Mouse (Mus musculus) midbrain, postnatal 0 days (tissue): Measurements from ENCODE around the gene Plekhm3. TPM values are rescaled to one million over a fixed set of nuclear protein-coding genes. Genes with fewer than 3 reads are reported as not detected.

Experiments
- ATAC-seq: fragments of 200-750 bp; cut with Nextera tagmentation; 2 replicates; pipeline ENCODE4 v1.8.0; 2017; ENCODE audit warnings: moderate number of reproducible peaks, mild to moderate bottlenecking, moderate TSS enrichment, moderate library complexity; ENCODE audit not compliant: low FRiP score
- DNase-seq: peaks from one replicate; pipeline ENCODE4 v3.0.0-alpha.2; 2015; ENCODE audit warnings: low spot score
- H3K27ac ChIP-seq: fragments of 300-500 bp; sonication (generic); 2 replicates; pipeline ENCODE4 v1.5.1; 2014; ENCODE audit warnings: low read depth, mild to moderate bottlenecking, low read length, mixed read lengths
- H3K27me3 ChIP-seq: fragments of 300-500 bp; sonication (generic); 2 replicates; pipeline ENCODE4 v1.6.1; 2014; ENCODE audit warnings: low read length, control low read depth, mixed read lengths; ENCODE audit not compliant: insufficient read depth
- H3K36me3 ChIP-seq: fragments of 300-500 bp; sonication (generic); 2 replicates; pipeline ENCODE4 v1.6.1; 2014; ENCODE audit warnings: low read length, control low read depth, mixed read lengths; ENCODE audit not compliant: insufficient read depth
- H3K4me1 ChIP-seq: fragments of 300-500 bp; sonication (generic); 2 replicates; pipeline ENCODE4 v1.6.1; 2014; ENCODE audit warnings: mild to moderate bottlenecking, control low read depth, antibody characterized with exemption, low read length, mixed read lengths; ENCODE audit not compliant: insufficient read depth
- H3K4me2 ChIP-seq: fragments of 300-500 bp; sonication (generic); 2 replicates; pipeline ENCODE4 v1.6.1; 2014; ENCODE audit warnings: low read depth, mild to moderate bottlenecking, low read length, mixed read lengths; ENCODE audit not compliant: poor library complexity, severe bottlenecking
- H3K4me3 ChIP-seq: fragments of 300-500 bp; sonication (generic); 2 replicates; pipeline ENCODE4 v1.5.1; 2014; ENCODE audit warnings: low read depth, mild to moderate bottlenecking, low read length, moderate library complexity
- H3K9ac ChIP-seq: fragments of 300-500 bp; sonication (generic); replicated peaks from 2 replicates; pipeline ENCODE4 v1.6.1; 2014; ENCODE audit warnings: mild to moderate bottlenecking, low read length, moderate library complexity, mixed read lengths; ENCODE audit not compliant: poor library complexity, severe bottlenecking
- H3K9me3 ChIP-seq: fragments of 300-500 bp; sonication (generic); 2 replicates; pipeline ENCODE4 v1.6.1; 2016; ENCODE audit warnings: low read length, control low read depth
- CTCF ChIP-seq: IDR thresholded peaks from 2 replicates; pipeline ENCODE4 v1.5.1; 2016; ENCODE audit warnings: antibody characterized with exemption, mild to moderate bottlenecking
- WGBS: fragments of 180-500 bp; shearing (Covaris S2); extraction: QIAGEN DNeasy Blood & Tissue Kit; methylation state at CpG from one replicate; pipeline ENCODE4 v1.1.7; 2014; 5-methylcytosine and 5-hydroxymethylcytosine counted together
- polyA plus RNA-seq: library from polyadenylated mRNA; unstranded; fragments of >200 nt; fragmentation: Nextera tagmentation; extraction: Ambion mirVana; gene quantifications from 2 replicates; pipeline ENCODE4 v1.2.1, GENCODE M21; 2015
- total RNA-seq: library from RNA; depleted of rRNA; stranded (reverse); fragments of >200 nt; gene quantifications from 2 replicates; pipeline ENCODE4 v1.2.3, GENCODE M21; 2014

The Plekhm3 gene
- total and polyA plus RNA-seq, 2 experiments from 2014 or later, result 5.9 to 14.6 TPM

- Histone ChIP-seq H3K36me3 (no peaks in the 10 kb centered on the region), H3K4me1 (no peaks in the 10 kb centered on the region), H3K9me3 (no peaks in the 10 kb centered on the region), H3K9ac (no peak overlapping the region), H3K27me3 (no peaks in the 10 kb centered on the region), H3K27ac (no peak overlapping the region), H3K4me3 (no peak overlapping the region), H3K4me2 (no peak overlapping the region)
- DNase-seq (no peak), ATAC-seq (no peak)
- 70% methylated on average over 3 of the region's 3 CpGs for WGBS
- no peak for TF ChIP-seq CTCF
Measured at GRCm38 (mm10) chr1:64885328-64885727, 71.3 kb downstream of the Plekhm3 start.

- H3K9me3 ChIP-seq, result no peaks in the 10 kb centered on the region
- no peaks in the 10 kb centered on the region for H3K4me1 ChIP-seq
- no peak overlapping the region for H3K4me2 ChIP-seq
- 47% methylated on average over 6 of the region's 6 CpGs for WGBS
- TF ChIP-seq CTCF, result no peak
- no peaks in the 10 kb centered on the region for H3K36me3 ChIP-seq
- no peak overlapping the region for H3K9ac ChIP-seq
- H3K27me3 ChIP-seq, result no peaks in the 10 kb centered on the region
- no peak for DNase-seq
- no peak for ATAC-seq
- H3K4me3 ChIP-seq, result no peak overlapping the region
- H3K27ac ChIP-seq, result no peak overlapping the region
Measured at GRCm38 (mm10) chr1:64884007-64884406, 72.6 kb downstream of the Plekhm3 start.

- no peak overlapping the region for H3K4me2 ChIP-seq
Measured at GRCm38 (mm10) chr1:64880613-64881012, 76.0 kb downstream of the Plekhm3 start.

GRCm38 (mm10) chr1:64878795-64879240, 77.8 kb downstream of the Plekhm3 start:
- no peak for ATAC-seq
- Histone ChIP-seq H3K27ac (no peak overlapping the region), H3K4me2 (no peak overlapping the region), H3K36me3 (no peaks in the 10 kb centered on the region; the same call in 1 of the 2 replicates), H3K9ac (no peak overlapping the region), H3K9me3 (no peaks in the 10 kb centered on the region), H3K4me3 (no peak overlapping the region), H3K27me3 (no peaks in the 10 kb centered on the region), H3K4me1 (no peaks in the 10 kb centered on the region)
- TF ChIP-seq CTCF, result no peak
- DNase-seq, result no peak
- WGBS, result 82% methylated on average over 12 of the region's 12 CpGs

More at GRCm38 (mm10) chr1:64880613-64881012, 76.0 kb downstream of the Plekhm3 start:
- Histone ChIP-seq H3K36me3 (no peaks in the 10 kb centered on the region; the same call in 1 of the 2 replicates), H3K27ac (no peak overlapping the region), H3K9ac (no peak overlapping the region), H3K4me3 (no peak overlapping the region), H3K27me3 (no peaks in the 10 kb centered on the region), H3K9me3 (no peaks in the 10 kb centered on the region), H3K4me1 (no peaks in the 10 kb centered on the region)
- ATAC-seq (no peak), DNase-seq (no peak)
- whole genome bisulfite sequencing, result 80% methylated on average over 3 of the region's 3 CpGs
- TF ChIP-seq CTCF, result no peak

- no peaks in the 10 kb centered on the region for H3K4me1 ChIP-seq
Measured at GRCm38 (mm10) chr1:64876276-64876675, 80.3 kb downstream of the Plekhm3 start.

GRCm38 (mm10) chr1:64875712-64876111, 80.9 kb downstream of the Plekhm3 start:
- H3K4me2 ChIP-seq, result no peak overlapping the region
- WGBS, result 90% methylated on average over 5 of the region's 5 CpGs
- no peak for TF ChIP-seq CTCF
- ATAC-seq (no peak), DNase-seq (no peak)
- H3K4me1 ChIP-seq, result no peaks in the 10 kb centered on the region
- H3K36me3 ChIP-seq, result no peaks in the 10 kb centered on the region; the same call in 1 of the 2 replicates
- H3K4me3 ChIP-seq, result no peak overlapping the region
- H3K9ac ChIP-seq, result no peak overlapping the region
- H3K9me3 ChIP-seq, result no peaks in the 10 kb centered on the region
- no peaks in the 10 kb centered on the region for H3K27me3 ChIP-seq
- no peak overlapping the region for H3K27ac ChIP-seq

More at GRCm38 (mm10) chr1:64876276-64876675, 80.3 kb downstream of the Plekhm3 start:
- ATAC-seq (no peak), DNase-seq (no peak)
- no peak for TF ChIP-seq CTCF
- 81% methylated on average over 3 of the region's 3 CpGs for WGBS
- Histone ChIP-seq H3K9me3 (no peaks in the 10 kb centered on the region), H3K27ac (no peak overlapping the region), H3K36me3 (no peaks in the 10 kb centered on the region; the same call in 1 of the 2 replicates), H3K4me3 (no peak overlapping the region), H3K4me2 (no peak overlapping the region), H3K9ac (no peak overlapping the region), H3K27me3 (no peaks in the 10 kb centered on the region)
